Mouse (Mus musculus): ENCODE results near the gene Ptov1. TPM values are rescaled to one million over a fixed set of nuclear protein-coding genes. Genes with fewer than 3 reads are reported as not detected.
"Not testable (repeated sequence)": the region's sequence is repeated elsewhere in the genome, so short reads cannot be mapped to it uniquely, and the experiment has no call there.

The Ptov1 gene
- polyA plus RNA-seq, 1 experiment from 2014 or later, result 442 TPM

GRCm38 (mm10) chr7:44888256-44889105, 18.9 kb upstream of the Ptov1 start:
- no peak for ATAC-seq (ENCODE audit: insufficient number of reproducible peaks, low FRiP score, low TSS enrichment, low read depth)
- no peak overlapping the region for H3K4me3 ChIP-seq (replicated peaks)
- H3K27me3 ChIP-seq, result no peaks in the 10 kb centered on the region
- H3K4me1 ChIP-seq, result peaks cover 26% of the 10 kb centered on the region
- no peak overlapping the region for H3K27ac ChIP-seq (replicated peaks)
- WGBS, result 88% methylated on average over 13 of the region's 13 CpGs
- H3K9ac ChIP-seq, result no peak overlapping the region
- H3K4me2 ChIP-seq (replicated peaks), result no peak overlapping the region
- H3K36me3 ChIP-seq, result peaks cover 49% of the 10 kb centered on the region
- no peaks in the 10 kb centered on the region for H3K9me3 ChIP-seq (replicated peaks)

- no peaks in the 10 kb centered on the region for H3K9me3 ChIP-seq (replicated peaks)
- H3K9ac ChIP-seq, result no peak overlapping the region
- H3K4me1 ChIP-seq, result peaks cover 21% of the 10 kb centered on the region
- H3K4me3 ChIP-seq (replicated peaks), result no peak overlapping the region
- no peak overlapping the region for H3K4me2 ChIP-seq (replicated peaks)
- H3K27me3 ChIP-seq, result no peaks in the 10 kb centered on the region
- ATAC-seq (ENCODE audit: insufficient number of reproducible peaks, low FRiP score, low TSS enrichment, low read depth), result no peak
- 90% methylated on average over 7 of the region's 7 CpGs for WGBS
- 0 out of 2 replicates have a peak overlapping the region, but pooled peaks have one; percentile 22 for H3K27ac ChIP-seq (replicated peaks)
- H3K36me3 ChIP-seq, result peaks cover 63% of the 10 kb centered on the region
Measured at GRCm38 (mm10) chr7:44886964-44887363, 17.4 kb upstream of the Ptov1 start.

GRCm38 (mm10) chr7:44884637-44885036, 15.0 kb upstream of the Ptov1 start:
- WGBS, result 87% methylated on average over 5 of the region's 5 CpGs
- H3K27ac ChIP-seq (replicated peaks), result no peak overlapping the region
- H3K36me3 ChIP-seq, result peaks cover 86% of the 10 kb centered on the region
- no peak for ATAC-seq (ENCODE audit: insufficient number of reproducible peaks, low FRiP score, low TSS enrichment, low read depth)
- H3K4me2 ChIP-seq (replicated peaks), result no peak overlapping the region
- 0 out of 2 replicates have a peak, but pooled peaks cover 6% of the 10 kb centered on the region for H3K4me1 ChIP-seq
- no peaks in the 10 kb centered on the region for H3K9me3 ChIP-seq (replicated peaks)
- no peak overlapping the region for H3K4me3 ChIP-seq (replicated peaks)
- H3K27me3 ChIP-seq, result no peaks in the 10 kb centered on the region
- no peak overlapping the region for H3K9ac ChIP-seq

- H3K36me3 ChIP-seq, result peaks cover 87% of the 10 kb centered on the region
- WGBS, result 95% methylated on average over 3 of the region's 3 CpGs
- no peaks in the 10 kb centered on the region for H3K27me3 ChIP-seq
Measured at GRCm38 (mm10) chr7:44883036-44883435, 13.4 kb upstream of the Ptov1 start.

GRCm38 (mm10) chr7:44877833-44878232, 8.2 kb upstream of the Ptov1 start:
- H3K9me3 ChIP-seq (replicated peaks), result no peaks in the 10 kb centered on the region
- 90% methylated on average over 14 of the region's 14 CpGs for WGBS
- no peak for ATAC-seq (ENCODE audit: insufficient number of reproducible peaks, low FRiP score, low TSS enrichment, low read depth)

More at GRCm38 (mm10) chr7:44883036-44883435, 13.4 kb upstream of the Ptov1 start:
- Histone ChIP-seq H3K9ac (no peak overlapping the region), H3K4me3 (replicated peaks) (no peak overlapping the region), H3K27ac (replicated peaks) (no peak overlapping the region), H3K4me1 (no peaks in the 10 kb centered on the region), H3K4me2 (replicated peaks) (no peak overlapping the region), H3K9me3 (replicated peaks) (no peaks in the 10 kb centered on the region)
- no peak for ATAC-seq (ENCODE audit: insufficient number of reproducible peaks, low FRiP score, low TSS enrichment, low read depth)

DNA sequence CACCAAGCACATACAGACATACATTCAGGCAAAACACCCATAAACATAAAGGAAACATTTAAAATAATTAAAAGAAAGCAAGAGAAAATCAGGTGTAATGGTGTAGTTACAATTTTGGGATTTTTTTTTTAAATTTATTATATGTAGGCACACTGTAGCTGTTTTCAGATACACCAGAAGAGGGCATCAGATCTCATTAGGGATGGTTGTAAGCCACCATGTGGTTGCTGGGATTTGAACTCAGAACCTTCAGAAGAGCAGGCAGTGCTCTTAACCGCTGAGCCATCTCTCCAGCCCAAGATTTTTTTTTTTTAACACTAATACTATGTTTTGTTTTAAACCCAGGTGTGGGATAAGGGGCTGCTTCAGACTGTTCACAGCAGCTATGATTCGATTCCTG, 2.2 kb upstream of the Ptov1 start:
- not testable (repeated sequence) for H3K4me3 ChIP-seq (replicated peaks); H3K9ac ChIP-seq; H3K27ac ChIP-seq (replicated peaks); H3K27me3 ChIP-seq; ATAC-seq (ENCODE audit: insufficient number of reproducible peaks, low FRiP score, low TSS enrichment, low read depth); H3K4me2 ChIP-seq (replicated peaks); H3K9me3 ChIP-seq (replicated peaks)
- Histone ChIP-seq H3K36me3 (peaks cover 11% of the 10 kb centered on the region; the same call in 1 of the 2 replicates), H3K4me1 (peaks cover 23% of the 10 kb centered on the region)
- 79% methylated on average over 2 of the region's 2 CpGs for WGBS

More at GRCm38 (mm10) chr7:44877833-44878232, 8.2 kb upstream of the Ptov1 start:
- Histone ChIP-seq H3K9ac (no peak overlapping the region), H3K27me3 (no peaks in the 10 kb centered on the region), H3K36me3 (peaks cover 69% of the 10 kb centered on the region), H3K4me1 (0 out of 2 replicates have a peak, but pooled peaks cover 4% of the 10 kb centered on the region), H3K4me3 (replicated peaks) (no peak overlapping the region), H3K27ac (replicated peaks) (no peak overlapping the region), H3K4me2 (replicated peaks) (no peak overlapping the region)

DNA sequence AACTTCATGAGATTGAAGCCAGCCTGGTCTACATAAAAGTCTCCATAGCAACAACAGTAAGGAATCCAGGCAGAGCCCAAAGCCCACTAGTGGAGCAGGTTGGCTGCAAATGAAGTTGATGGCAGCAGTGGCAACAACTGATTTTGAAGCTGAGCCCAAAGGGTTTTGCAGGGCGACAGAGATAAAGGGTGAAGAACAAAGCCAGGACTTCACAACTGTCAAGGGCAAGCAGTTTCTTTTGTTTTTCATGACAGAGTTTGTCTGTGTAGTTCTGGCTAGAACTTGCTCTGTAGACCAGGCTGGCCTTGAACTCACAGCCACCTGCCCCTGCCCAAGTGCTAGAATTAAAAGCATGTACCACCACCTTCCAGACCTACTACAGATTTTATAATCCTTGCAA, 1.6 kb upstream of the Ptov1 start:
- WGBS, result 73% methylated on average over 1 of the region's 1 CpGs
- Histone ChIP-seq H3K9me3 (replicated peaks) (no peaks in the 10 kb centered on the region), H3K4me2 (replicated peaks) (no peak overlapping the region), H3K9ac (no peak overlapping the region), H3K27me3 (no peaks in the 10 kb centered on the region), H3K27ac (replicated peaks) (no peak overlapping the region), H3K4me3 (replicated peaks) (no peak overlapping the region), H3K36me3 (peaks cover 6% of the 10 kb centered on the region), H3K4me1 (peaks cover 29% of the 10 kb centered on the region)
- ATAC-seq (ENCODE audit: insufficient number of reproducible peaks, low FRiP score, low TSS enrichment, low read depth), result no peak

- Histone ChIP-seq H3K27ac (replicated peaks) (peak overlapping the region; percentile 100; the same call in 1 of the 2 replicates), H3K4me3 (replicated peaks) (peak overlapping the region; percentile 95), H3K27me3 (no peaks in the 10 kb centered on the region), H3K4me2 (replicated peaks) (peak overlapping the region; percentile 89), H3K9me3 (replicated peaks) (no peaks in the 10 kb centered on the region), H3K36me3 (peaks cover 7% of the 10 kb centered on the region), H3K4me1 (peaks cover 35% of the 10 kb centered on the region), H3K9ac (no peak overlapping the region)
- no peak for ATAC-seq (ENCODE audit: insufficient number of reproducible peaks, low FRiP score, low TSS enrichment, low read depth)
- 76% methylated on average over 6 of the region's 6 CpGs for WGBS
Measured at GRCm38 (mm10) chr7:44870614-44871013, 1.0 kb upstream of the Ptov1 start.

DNA sequence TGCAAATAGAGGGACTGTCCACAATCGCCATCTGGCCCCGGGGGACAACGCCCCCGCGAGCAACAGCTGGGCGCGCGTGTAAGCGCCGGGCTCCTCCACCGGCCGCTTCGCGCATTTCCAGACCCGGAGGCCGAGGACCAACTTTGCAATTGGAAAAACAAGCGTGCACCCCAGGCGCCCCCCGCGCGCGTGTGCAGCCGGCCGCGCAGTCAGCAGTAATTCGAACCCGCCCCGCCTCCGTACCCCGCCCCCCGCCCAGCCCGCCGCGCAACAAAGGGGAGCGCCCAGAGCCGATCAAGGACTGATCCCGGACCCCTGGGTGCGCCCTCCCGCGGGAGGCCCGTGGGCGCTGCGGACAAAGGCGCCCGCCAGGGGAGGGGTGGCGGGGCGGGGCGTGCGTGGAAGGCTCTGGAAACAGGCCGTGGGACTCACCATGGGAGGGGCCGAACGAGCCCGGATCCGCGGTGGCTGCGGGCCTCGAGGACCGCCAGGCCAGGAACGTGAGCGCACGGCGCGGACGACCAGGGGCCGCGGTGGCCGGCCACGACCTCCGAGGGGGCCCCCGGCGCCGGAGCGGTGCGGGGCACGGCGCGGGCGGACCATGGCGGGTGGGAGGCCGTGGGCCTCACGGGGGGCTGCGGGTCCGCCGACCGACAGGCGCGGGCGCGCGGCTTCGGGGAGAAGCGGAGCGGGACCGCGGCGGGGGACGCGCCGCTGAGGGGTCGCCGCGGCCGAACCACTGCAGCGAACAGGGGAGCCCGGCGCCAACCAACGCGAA, 480 bp downstream of the Ptov1 start:
- Histone ChIP-seq H3K27ac (replicated peaks) (peak overlapping the region; percentile 100), H3K4me3 (replicated peaks) (peak overlapping the region; percentile 95), H3K27me3 (no peaks in the 10 kb centered on the region), H3K4me1 (peaks cover 50% of the 10 kb centered on the region), H3K36me3 (peaks cover 22% of the 10 kb centered on the region), H3K4me2 (replicated peaks) (peak overlapping the region; percentile 89), H3K9ac (peak overlapping the region; percentile 100), H3K9me3 (replicated peaks) (no peaks in the 10 kb centered on the region)
- ATAC-seq (ENCODE audit: insufficient number of reproducible peaks, low FRiP score, low TSS enrichment, low read depth), result peak; percentile 72
- under 1% methylated on average over 84 of the region's 108 CpGs for WGBS

DNA sequence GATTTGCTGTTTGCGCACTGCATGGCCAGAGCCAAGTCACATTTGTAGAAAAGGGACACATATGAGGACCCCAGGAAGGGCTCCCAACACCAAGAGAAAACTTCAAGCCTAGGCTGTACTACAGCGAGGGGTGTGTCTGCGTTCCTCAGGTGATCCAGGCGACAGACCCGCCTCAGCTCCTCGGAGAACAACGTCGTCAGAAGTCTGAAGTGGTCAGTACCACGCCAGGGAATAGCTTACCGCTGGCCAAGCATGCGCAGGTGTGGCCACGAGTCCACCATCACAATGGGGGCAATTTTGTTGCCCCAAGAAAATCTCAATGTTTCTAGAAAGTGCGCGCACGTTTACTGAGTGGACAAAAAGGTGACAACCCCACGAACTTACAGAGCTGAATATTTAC, 1.1 kb downstream of the Ptov1 start:
- peak overlapping the region; percentile 100 for H3K27ac ChIP-seq (replicated peaks)
- 4% methylated on average over 16 of the region's 16 CpGs for WGBS
- H3K27me3 ChIP-seq, result no peaks in the 10 kb centered on the region
- no peak for ATAC-seq (ENCODE audit: insufficient number of reproducible peaks, low FRiP score, low TSS enrichment, low read depth)
- H3K36me3 ChIP-seq, result peaks cover 28% of the 10 kb centered on the region
- H3K4me3 ChIP-seq (replicated peaks), result peak overlapping the region; percentile 95
- peaks cover 54% of the 10 kb centered on the region for H3K4me1 ChIP-seq
- peak overlapping the region; percentile 89 for H3K4me2 ChIP-seq (replicated peaks)
- H3K9ac ChIP-seq, result peak overlapping the region; percentile 100
- no peaks in the 10 kb centered on the region for H3K9me3 ChIP-seq (replicated peaks)

- peak overlapping the region; percentile 100 for H3K27ac ChIP-seq (replicated peaks)
- no peak for ATAC-seq (ENCODE audit: insufficient number of reproducible peaks, low FRiP score, low TSS enrichment, low read depth)
Measured at GRCm38 (mm10) chr7:44867802-44868201, 1.8 kb downstream of the Ptov1 start.

More at GRCm38 (mm10) chr7:44867802-44868201, 1.8 kb downstream of the Ptov1 start:
- H3K9ac ChIP-seq, result peak overlapping the region; percentile 100
- H3K4me2 ChIP-seq (replicated peaks), result peak overlapping the region; percentile 89
- 39% methylated on average over 9 of the region's 9 CpGs for WGBS
- no peaks in the 10 kb centered on the region for H3K9me3 ChIP-seq (replicated peaks)
- H3K36me3 ChIP-seq, result peaks cover 35% of the 10 kb centered on the region
- H3K27me3 ChIP-seq, result no peaks in the 10 kb centered on the region
- H3K4me1 ChIP-seq, result peaks cover 56% of the 10 kb centered on the region
- H3K4me3 ChIP-seq (replicated peaks), result peak overlapping the region; percentile 95
